Mouse (Mus musculus): Measurements from ENCODE around the gene RPS10-NUDT3. TPM values are rescaled to one million over a fixed set of nuclear protein-coding genes. Genes with fewer than 3 reads are reported as not detected.

Gene RPS10-NUDT3
- polyA plus RNA-seq, 1 experiment from 2014 or later = not detected

DNA sequence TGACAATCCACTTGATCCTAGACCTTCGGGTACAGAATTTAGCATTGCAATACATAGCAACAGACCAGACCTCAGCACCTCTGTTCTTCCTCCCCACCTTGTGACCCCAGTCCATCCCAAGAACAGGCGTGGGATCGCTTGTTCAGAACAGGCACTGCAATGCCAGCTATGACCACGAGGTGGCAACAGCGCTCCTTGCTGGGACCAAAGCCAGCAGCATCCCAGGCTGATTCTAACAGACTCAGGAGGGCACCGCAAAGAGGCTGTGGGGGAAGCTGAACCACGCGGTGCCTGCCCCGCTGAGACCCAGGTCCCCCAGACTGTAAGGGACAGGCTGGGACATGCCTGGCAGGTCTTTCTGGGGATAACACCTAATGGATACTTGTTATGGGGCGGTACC, 100.3 kb downstream of the RPS10-NUDT3 start:
- WGBS = 5% methylated on average over 10 of the region's 10 CpGs
- no peak overlapping the region for H3K4me2 ChIP-seq

DNA sequence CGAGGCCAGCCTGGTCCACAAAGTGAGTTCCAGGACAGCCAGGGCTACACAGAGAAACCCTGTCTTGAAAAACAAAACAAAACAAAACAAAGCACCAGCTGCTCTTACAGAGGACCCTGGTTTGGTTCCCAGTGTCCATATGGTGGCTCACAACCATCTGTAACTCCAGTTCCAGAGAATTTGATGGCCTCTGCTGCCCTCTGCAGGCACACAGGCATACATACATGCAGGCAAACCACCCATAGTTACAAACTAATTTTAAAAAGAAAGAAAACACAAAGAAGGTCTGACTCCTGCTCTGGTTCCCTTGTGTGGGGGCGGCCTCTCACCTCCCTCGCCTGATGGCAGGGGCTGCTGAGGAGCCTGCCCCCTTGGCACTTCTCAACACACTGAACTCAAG, 101.7 kb downstream of the RPS10-NUDT3 start:
- H3K27ac ChIP-seq = no peak overlapping the region
- H3K4me3 ChIP-seq = no peak overlapping the region
- no peak overlapping the region for H3K4me2 ChIP-seq
- WGBS = 85% methylated on average over 3 of the region's 3 CpGs
- no peaks in the 10 kb centered on the region for H3K9me3 ChIP-seq
- no peaks in the 10 kb centered on the region for H3K36me3 ChIP-seq
- H3K27me3 ChIP-seq = no peaks in the 10 kb centered on the region
- H3K4me1 ChIP-seq (replicated peaks) = no peaks in the 10 kb centered on the region; the same call in 1 of the 2 replicates
- ATAC-seq (ENCODE audit: low FRiP score) = no peak
- H3K9ac ChIP-seq = no peak overlapping the region

More for the DNA sequence above, 100.3 kb downstream of the RPS10-NUDT3 start:
- H3K4me3 ChIP-seq = no peak overlapping the region
- no peaks in the 10 kb centered on the region; the same call in 1 of the 2 replicates for H3K4me1 ChIP-seq (replicated peaks)
- no peaks in the 10 kb centered on the region for H3K9me3 ChIP-seq
- H3K36me3 ChIP-seq = no peaks in the 10 kb centered on the region
- H3K27me3 ChIP-seq = no peaks in the 10 kb centered on the region
- no peak overlapping the region for H3K27ac ChIP-seq
- no peak overlapping the region for H3K9ac ChIP-seq
- 0 out of 2 replicates have a peak, but pooled peaks have one; percentile 65 for ATAC-seq (ENCODE audit: low FRiP score)

DNA sequence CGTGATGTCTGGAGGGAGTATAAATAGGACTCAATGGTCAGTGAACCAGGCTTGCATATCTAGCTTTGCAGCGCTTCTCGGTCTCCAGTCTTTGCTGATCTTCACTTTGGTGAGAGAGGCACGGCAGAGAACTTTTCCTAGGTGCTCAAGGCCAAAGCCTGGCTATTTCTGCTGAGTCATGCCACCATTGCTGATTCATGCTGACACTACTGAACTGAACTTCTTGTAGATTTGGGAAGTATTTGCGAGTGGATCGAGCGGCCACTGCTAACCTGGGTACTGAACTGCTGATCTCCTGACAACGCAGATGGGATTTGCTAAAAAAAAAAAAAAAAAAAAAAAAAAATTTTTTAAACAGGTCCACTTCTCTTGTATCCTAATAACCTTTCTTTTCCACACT, 102.9 kb downstream of the RPS10-NUDT3 start:
- 90% methylated on average over 8 of the region's 8 CpGs for WGBS
- H3K27me3 ChIP-seq = no peaks in the 10 kb centered on the region
- H3K4me2 ChIP-seq = no peak overlapping the region
- H3K36me3 ChIP-seq = no peaks in the 10 kb centered on the region
- H3K27ac ChIP-seq = no peak overlapping the region
- ATAC-seq (ENCODE audit: low FRiP score) = no peak
- no peak overlapping the region for H3K9ac ChIP-seq
- H3K9me3 ChIP-seq = no peaks in the 10 kb centered on the region
- H3K4me3 ChIP-seq = no peak overlapping the region
- H3K4me1 ChIP-seq (replicated peaks) = no peaks in the 10 kb centered on the region; the same call in 1 of the 2 replicates

Other genes starting within 250 kb of the RPS10-NUDT3 start
- 4.8 and 5.2 TPM in 2 replicates for gene Grm4, start 113.8 kb downstream of the RPS10-NUDT3 start, polyA plus RNA-seq (2015; fragmentation: Nextera tagmentation; extraction: Ambion mirVana)
- 113 and 126 TPM in 2 replicates for gene Hmga1, start 78.7 kb downstream of the RPS10-NUDT3 start, polyA plus RNA-seq (2015; fragmentation: Nextera tagmentation; extraction: Ambion mirVana)
- 43.5 and 44.8 TPM in 2 replicates for gene AI413582, start 69.5 kb downstream of the RPS10-NUDT3 start, polyA plus RNA-seq (2015; fragmentation: Nextera tagmentation; extraction: Ambion mirVana)
- 225 and 235 TPM in 2 replicates for gene Nudt3, start 11.7 kb downstream of the RPS10-NUDT3 start, polyA plus RNA-seq (2015; fragmentation: Nextera tagmentation; extraction: Ambion mirVana)
- 565 and 583 TPM in 2 replicates for gene Rps10, start 1.4 kb upstream of the RPS10-NUDT3 start, polyA plus RNA-seq (2015; fragmentation: Nextera tagmentation; extraction: Ambion mirVana)
- 27.9 and 31.0 TPM in 2 replicates for gene Pacsin1, start 20.3 kb upstream of the RPS10-NUDT3 start, polyA plus RNA-seq (2015; fragmentation: Nextera tagmentation; extraction: Ambion mirVana)
- gene Spdef, start 93.7 kb upstream of the RPS10-NUDT3 start, polyA plus RNA-seq (2015; fragmentation: Nextera tagmentation; extraction: Ambion mirVana) = 0.60 TPM in 2 replicates
- gene D17Wsu92e, start 185.4 kb upstream of the RPS10-NUDT3 start, polyA plus RNA-seq (2015; fragmentation: Nextera tagmentation; extraction: Ambion mirVana) = 10.0 and 10.1 TPM in 2 replicates
- gene Snrpc, start 202.9 kb upstream of the RPS10-NUDT3 start, polyA plus RNA-seq (2015; fragmentation: Nextera tagmentation; extraction: Ambion mirVana) = 260 and 270 TPM in 2 replicates
- gene Uhrf1bp1, start 221.2 kb upstream of the RPS10-NUDT3 start, polyA plus RNA-seq (2015; fragmentation: Nextera tagmentation; extraction: Ambion mirVana) = 5.6 and 6.7 TPM in 2 replicates